Mouse (Mus musculus) cerebellum, postnatal 14 days (tissue): ENCODE measurements around the gene A230050P20Rik.

Experiments used
- DNase-seq, 2 experiments: peaks; one replicate each; pipeline ENCODE4 v3.0.0; 2021; ENCODE audit warnings: mixed read lengths in 2 of 2

Gene A230050P20Rik

GRCm38 (mm10) chr9:20895382-20895781 lies 26.9 kb downstream of the A230050P20Rik start:
- no peak for DNase-seq

GRCm38 (mm10) chr9:20897736-20898510 lies 29.5 kb downstream of the A230050P20Rik start:
- DNase-seq = no peak

GRCm38 (mm10) chr9:20898511-20899073 lies 30.1 kb downstream of the A230050P20Rik start, which contains the start of gene Eif3g:
Gene Eif3g (minus strand): TSS chr9:20898623.
- peak; percentile 92 for DNase-seq

GRCm38 (mm10) chr9:20901466-20902173 lies 33.2 kb downstream of the A230050P20Rik start:
- DNase-seq = peak in 1 of 2 experiments; percentile 29

- no peak for DNase-seq
Observed at GRCm38 (mm10) chr9:20902174-20902491, 33.7 kb downstream of the A230050P20Rik start.

GRCm38 (mm10) chr9:20909948-20910347 lies 41.5 kb downstream of the A230050P20Rik start:
- DNase-seq = no peak

GRCm38 (mm10) chr9:20916160-20916559 lies 47.7 kb downstream of the A230050P20Rik start:
- DNase-seq = peak in 1 of 2 experiments; percentile 8

GRCm38 (mm10) chr9:20923258-20923657 lies 54.8 kb downstream of the A230050P20Rik start:
- no peak for DNase-seq
